Mouse (Mus musculus) heart, embryonic 13.5 days (tissue): Measurements from ENCODE around the gene Tmprss15. TPM values are rescaled to one million over a fixed set of nuclear protein-coding genes. Genes with fewer than 3 reads are reported as not detected.

ENCODE experiments used
- ATAC-seq: fragments of 200-750 bp; cut with Nextera tagmentation; 2 replicates; pipeline ENCODE4 v1.8.0; 2017; ENCODE audit warnings: moderate TSS enrichment; ENCODE audit not compliant: insufficient number of reproducible peaks, low FRiP score, low TSS enrichment; ENCODE audit errors: extremely low read depth
- H3K27ac ChIP-seq: fragments of 300-500 bp; sonication (generic); replicated peaks from 2 replicates; pipeline ENCODE4 v1.5.1; 2015; ENCODE audit warnings: moderate library complexity, mild to moderate bottlenecking, inconsistent platforms
- H3K27me3 ChIP-seq: fragments of 300-500 bp; sonication (generic); replicated peaks from 2 replicates; pipeline ENCODE4 v1.6.1; 2015; ENCODE audit warnings: mild to moderate bottlenecking, inconsistent platforms
- H3K36me3 ChIP-seq: fragments of 300-500 bp; sonication (generic); 2 replicates; pipeline ENCODE4 v1.6.1; 2015; ENCODE audit warnings: mild to moderate bottlenecking, inconsistent platforms
- H3K4me1 ChIP-seq: fragments of 300-500 bp; sonication (generic); 2 replicates; pipeline ENCODE4 v1.6.1; 2015; ENCODE audit warnings: inconsistent platforms
- H3K4me2 ChIP-seq: fragments of 300-500 bp; sonication (generic); 2 replicates; pipeline ENCODE4 v1.6.1; 2015; ENCODE audit warnings: inconsistent platforms, mild to moderate bottlenecking, moderate library complexity
- H3K4me3 ChIP-seq: fragments of 300-500 bp; sonication (generic); 2 replicates; pipeline ENCODE4 v1.5.1; 2015; ENCODE audit warnings: moderate library complexity, mild to moderate bottlenecking, inconsistent platforms
- H3K9ac ChIP-seq: fragments of 300-500 bp; sonication (generic); 2 replicates; pipeline ENCODE4 v1.6.1; 2015; ENCODE audit warnings: inconsistent platforms, mild to moderate bottlenecking, moderate library complexity
- H3K9me3 ChIP-seq: fragments of 300-500 bp; sonication (generic); 2 replicates; pipeline ENCODE4 v1.6.1; 2016; ENCODE audit warnings: inconsistent platforms
- WGBS: fragments of 180-500 bp; shearing (Covaris S2); methylation state at CpG from one replicate; pipeline ENCODE4 v1.1.7; 2015; ENCODE audit warnings: mixed read lengths; 5-methylcytosine and 5-hydroxymethylcytosine counted together
- polyA plus RNA-seq: library from polyadenylated mRNA; unstranded; fragments of >200 nt; fragmentation: Nextera tagmentation; extraction: Ambion mirVana; gene quantifications from 2 replicates; pipeline ENCODE4 v1.2.1, GENCODE M21; 2015

Gene Tmprss15
- polyA plus RNA-seq, 1 experiment from 2014 or later = not detected

- no peaks in the 10 kb centered on the region for H3K4me1 ChIP-seq
- no peaks in the 10 kb centered on the region for H3K27me3 ChIP-seq
- H3K36me3 ChIP-seq = no peaks in the 10 kb centered on the region
- no peak overlapping the region for H3K9ac ChIP-seq
- WGBS = 64% methylated on average over 8 of the region's 8 CpGs
- no peak for ATAC-seq
- no peak overlapping the region for H3K27ac ChIP-seq
- H3K9me3 ChIP-seq = no peaks in the 10 kb centered on the region
- no peak overlapping the region for H3K4me3 ChIP-seq
- no peak overlapping the region for H3K4me2 ChIP-seq
These were observed 114.5 kb downstream of the Tmprss15 start for GRCm38 (mm10) chr16:78976384-78976783.

DNA sequence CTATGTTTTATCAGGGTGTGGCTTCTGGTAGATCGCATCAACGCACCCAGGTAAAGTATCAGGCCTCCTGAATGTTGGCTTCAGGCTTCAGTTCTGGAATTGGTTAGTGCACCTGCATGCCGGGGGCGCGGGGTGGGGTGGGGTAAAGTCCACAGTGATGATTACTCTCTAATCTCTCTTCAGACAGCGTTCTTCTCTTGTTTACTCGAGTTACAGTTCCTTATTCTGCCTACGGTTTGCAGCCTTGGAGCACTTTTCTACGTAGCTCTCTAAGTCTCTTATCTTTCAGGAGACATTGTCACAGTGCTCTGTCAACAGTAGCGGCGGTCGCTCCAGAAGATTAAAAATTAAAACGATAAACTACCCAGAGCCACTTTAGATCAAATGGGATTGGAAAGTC, 116.8 kb downstream of the Tmprss15 start:
- 68% methylated on average over 13 of the region's 13 CpGs for WGBS
- no peak for ATAC-seq
- H3K9me3 ChIP-seq = no peaks in the 10 kb centered on the region

DNA sequence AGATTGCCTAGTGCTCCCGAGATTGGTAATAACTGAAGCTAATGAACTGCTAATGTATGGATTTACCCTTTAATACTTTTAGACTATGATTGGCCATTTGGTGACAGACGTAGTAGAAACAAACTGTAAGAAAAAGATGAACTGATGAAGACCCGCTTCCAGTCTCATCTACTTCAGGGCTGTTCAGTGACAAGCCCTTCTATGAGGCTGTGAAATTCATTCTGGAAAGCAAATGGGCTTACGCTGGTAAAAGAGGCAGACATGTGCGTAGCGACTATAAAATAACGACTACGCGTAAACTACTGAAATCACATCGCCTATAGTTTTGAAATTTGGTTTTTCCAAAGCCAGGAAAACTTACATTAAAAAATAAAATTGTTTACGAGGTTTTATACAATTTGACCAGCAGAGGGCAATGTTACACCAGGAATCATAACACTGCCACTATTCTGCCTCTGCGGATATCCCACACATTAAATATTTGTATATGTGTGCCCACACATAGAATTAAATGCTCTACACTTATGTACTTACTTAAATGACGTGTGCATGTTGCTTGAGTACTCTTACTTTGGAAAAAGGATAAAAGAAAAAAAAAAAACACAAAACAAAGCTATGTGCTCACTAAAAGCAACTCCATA, 121.7 kb downstream of the Tmprss15 start:
- Histone ChIP-seq H3K36me3 (no peaks in the 10 kb centered on the region), H3K27me3 (no peaks in the 10 kb centered on the region), H3K27ac (no peak overlapping the region), H3K9ac (no peak overlapping the region), H3K4me2 (no peak overlapping the region), H3K4me1 (no peaks in the 10 kb centered on the region), H3K9me3 (no peaks in the 10 kb centered on the region), H3K4me3 (no peak overlapping the region)
- 27% methylated on average over 13 of the region's 13 CpGs for WGBS
- no peak for ATAC-seq

More for the DNA sequence above, 116.8 kb downstream of the Tmprss15 start:
- no peak overlapping the region for H3K9ac ChIP-seq
- no peak overlapping the region for H3K27ac ChIP-seq
- H3K36me3 ChIP-seq = no peaks in the 10 kb centered on the region
- no peaks in the 10 kb centered on the region for H3K4me1 ChIP-seq
- H3K4me3 ChIP-seq = no peak overlapping the region
- H3K4me2 ChIP-seq = no peak overlapping the region
- H3K27me3 ChIP-seq = no peaks in the 10 kb centered on the region

- WGBS = 70% methylated on average over 2 of the region's 2 CpGs
- no peak overlapping the region for H3K4me2 ChIP-seq
- H3K9ac ChIP-seq = no peak overlapping the region
- H3K4me1 ChIP-seq = no peaks in the 10 kb centered on the region
- H3K4me3 ChIP-seq = no peak overlapping the region
- H3K27ac ChIP-seq = no peak overlapping the region
- ATAC-seq = no peak
- H3K9me3 ChIP-seq = no peaks in the 10 kb centered on the region
- H3K27me3 ChIP-seq = no peaks in the 10 kb centered on the region
- no peaks in the 10 kb centered on the region for H3K36me3 ChIP-seq
These were observed 133.5 kb downstream of the Tmprss15 start for GRCm38 (mm10) chr16:78957434-78957833.

DNA sequence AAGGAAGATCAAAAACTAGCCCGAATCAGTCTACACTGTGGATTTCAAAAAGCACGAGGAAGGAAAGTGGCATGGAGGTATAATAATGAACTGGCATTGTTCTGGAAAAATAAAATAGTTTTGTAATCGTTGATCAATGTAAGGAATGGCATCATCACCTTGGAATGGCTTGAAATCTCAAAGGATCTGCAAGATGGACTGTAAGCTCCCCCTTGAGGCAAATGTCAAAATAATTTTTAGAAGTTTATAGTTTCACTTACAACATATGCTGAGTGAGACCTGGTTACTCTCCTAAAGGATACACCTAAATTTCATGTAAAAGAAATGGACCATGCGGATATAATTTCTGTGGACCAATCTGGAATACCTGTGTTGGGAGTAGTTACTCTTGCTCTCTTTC, 140.5 kb downstream of the Tmprss15 start:
- Histone ChIP-seq H3K27ac (no peak overlapping the region), H3K4me2 (no peak overlapping the region), H3K4me3 (no peak overlapping the region), H3K9ac (no peak overlapping the region), H3K4me1 (no peaks in the 10 kb centered on the region), H3K27me3 (no peaks in the 10 kb centered on the region), H3K36me3 (no peaks in the 10 kb centered on the region), H3K9me3 (no peaks in the 10 kb centered on the region)
- no peak for ATAC-seq
- 71% methylated on average over 4 of the region's 4 CpGs for WGBS

DNA sequence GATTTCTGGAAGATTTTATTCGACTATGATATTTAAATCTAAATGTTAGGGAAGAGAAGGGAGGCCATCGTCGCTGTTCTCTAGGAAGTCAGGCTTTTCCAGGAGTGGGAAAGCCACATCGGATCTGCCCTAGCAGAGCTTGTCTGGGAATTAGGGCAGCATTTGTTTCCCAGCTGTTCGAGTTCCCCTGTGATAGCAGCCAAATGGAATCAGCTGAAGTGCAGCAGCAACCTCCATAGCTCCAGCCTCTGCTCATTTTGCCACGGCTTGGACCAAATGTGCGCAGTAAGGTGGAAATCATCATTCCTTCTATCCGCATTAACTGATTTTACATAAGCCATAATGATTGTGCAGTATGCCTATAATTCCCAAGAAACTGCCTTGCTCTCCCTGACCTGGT, 153.1 kb downstream of the Tmprss15 start:
- 58% methylated on average over 8 of the region's 8 CpGs for WGBS
- H3K9me3 ChIP-seq = peaks cover 5% of the 10 kb centered on the region; the same call in 1 of the 2 replicates
- no peak overlapping the region for H3K4me2 ChIP-seq
- H3K4me3 ChIP-seq = no peak overlapping the region
- no peak overlapping the region for H3K9ac ChIP-seq
- H3K4me1 ChIP-seq = no peaks in the 10 kb centered on the region
- no peak for ATAC-seq
- no peaks in the 10 kb centered on the region for H3K27me3 ChIP-seq
- no peaks in the 10 kb centered on the region for H3K36me3 ChIP-seq
- H3K27ac ChIP-seq = no peak overlapping the region

DNA sequence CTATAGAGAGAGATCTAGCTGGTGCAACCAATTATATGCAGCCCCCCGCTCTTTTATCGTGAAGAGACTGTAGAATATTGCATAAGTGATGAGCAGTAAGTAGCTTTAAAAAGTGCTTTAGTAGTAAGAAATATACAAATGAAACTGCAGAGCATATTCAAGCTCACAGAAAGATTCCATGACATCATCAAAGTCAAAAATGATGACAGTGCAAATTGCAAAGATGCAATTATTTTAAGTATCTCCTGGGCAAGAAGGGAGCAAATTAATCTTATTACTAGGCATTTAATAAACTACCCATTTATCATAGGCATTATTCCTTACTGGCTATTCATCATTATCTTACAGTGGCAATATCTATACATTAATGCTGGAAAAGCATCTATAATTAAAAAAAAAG, 156.6 kb downstream of the Tmprss15 start:
- H3K27me3 ChIP-seq = peaks cover 9% of the 10 kb centered on the region
- H3K27ac ChIP-seq = no peak overlapping the region
- ATAC-seq = no peak
- H3K4me2 ChIP-seq = no peak overlapping the region
- H3K4me1 ChIP-seq = peaks cover 15% of the 10 kb centered on the region
- H3K4me3 ChIP-seq = no peak overlapping the region
- WGBS = 85% methylated on average over 2 of the region's 2 CpGs
- H3K9ac ChIP-seq = no peak overlapping the region
- H3K36me3 ChIP-seq = no peaks in the 10 kb centered on the region
- H3K9me3 ChIP-seq = no peaks in the 10 kb centered on the region

GRCm38 (mm10) chr16:78931287-78932025, 159.4 kb downstream of the Tmprss15 start:
- Histone ChIP-seq H3K36me3 (no peaks in the 10 kb centered on the region), H3K4me1 (peaks cover 15% of the 10 kb centered on the region), H3K27ac (no peak overlapping the region), H3K9me3 (no peaks in the 10 kb centered on the region), H3K4me2 (peak overlapping the region; percentile 96), H3K27me3 (peaks cover 9% of the 10 kb centered on the region), H3K4me3 (peak overlapping the region; percentile 53), H3K9ac (peak overlapping the region; percentile 71)
- 11% methylated on average over 16 of the region's 16 CpGs for WGBS
- no peak for ATAC-seq

DNA sequence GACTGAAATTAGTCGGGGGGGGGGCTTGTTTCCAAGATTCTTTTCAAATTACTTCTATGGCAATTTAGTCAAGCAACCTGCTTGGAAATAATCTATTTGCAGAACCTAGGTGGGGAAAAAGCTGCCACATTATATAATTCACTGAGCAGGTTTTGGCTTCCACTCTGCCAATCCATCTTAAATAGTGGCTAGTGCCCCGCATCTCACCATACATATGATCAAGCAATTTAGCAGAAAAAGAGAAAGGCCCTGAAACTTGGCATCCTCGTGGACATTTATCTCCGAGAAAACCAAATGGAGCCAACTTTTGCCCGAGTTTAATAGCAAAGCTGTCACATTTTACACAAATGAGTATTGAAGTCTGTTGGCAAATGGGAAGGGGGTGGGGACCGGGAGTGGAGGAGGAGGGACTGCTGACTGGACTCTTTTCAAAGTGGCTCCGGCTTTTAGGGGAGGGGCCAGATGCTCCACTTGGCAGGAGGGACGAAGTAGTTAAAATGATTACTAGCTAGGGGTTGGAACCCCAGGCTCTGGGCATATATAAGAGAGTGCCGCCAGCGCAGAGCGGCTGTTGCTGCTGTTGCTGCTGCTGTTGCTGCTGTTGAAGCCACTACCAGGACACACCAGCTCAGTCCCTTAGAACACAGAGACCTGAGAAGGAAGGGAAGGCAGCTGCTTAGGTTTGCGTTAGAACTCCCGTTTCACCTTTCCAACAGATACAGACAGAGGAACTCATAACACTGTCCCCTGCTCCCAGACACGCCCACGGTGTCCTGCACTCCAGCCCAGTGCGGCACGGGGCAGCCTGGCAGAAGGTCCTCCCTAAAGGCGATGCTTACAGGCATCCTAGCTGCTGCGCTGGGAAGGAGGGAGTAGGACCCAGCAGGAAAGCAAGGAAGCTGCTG, 160.3 kb downstream of the Tmprss15 start, which contains the start of gene Chodl:
Gene Chodl (plus strand): TSS at position 567 of the 905 bp plus-strand sequence.
- Histone ChIP-seq H3K27me3 (peaks cover 9% of the 10 kb centered on the region), H3K36me3 (no peaks in the 10 kb centered on the region), H3K9ac (peak within 1 kb of the TSS; percentile 71), H3K4me2 (peak within 1 kb of the TSS; percentile 96), H3K4me3 (peak within 1 kb of the TSS; percentile 53), H3K9me3 (no peaks in the 10 kb centered on the region), H3K27ac (no peak within 1 kb of the TSS), H3K4me1 (peaks cover 15% of the 10 kb centered on the region)
- WGBS = 11% methylated on average over 19 of the region's 19 CpGs
- ATAC-seq = no peak; the same call in 1 of the 2 replicates

- WGBS = 71% methylated on average over 5 of the region's 5 CpGs
- H3K9ac ChIP-seq = no peak overlapping the region
- no peak overlapping the region for H3K27ac ChIP-seq
- H3K36me3 ChIP-seq = no peaks in the 10 kb centered on the region
- no peaks in the 10 kb centered on the region for H3K4me1 ChIP-seq
- no peak for ATAC-seq
- no peak overlapping the region for H3K4me2 ChIP-seq
- H3K9me3 ChIP-seq = no peaks in the 10 kb centered on the region
- H3K4me3 ChIP-seq = no peak overlapping the region
- H3K27me3 ChIP-seq = no peaks in the 10 kb centered on the region
These were observed 168.3 kb downstream of the Tmprss15 start for GRCm38 (mm10) chr16:78922644-78923043.
